Mouse (Mus musculus): ENCODE measurements around the gene Unk. TPM values are rescaled to one million over a fixed set of nuclear protein-coding genes. Genes with fewer than 3 reads are reported as not detected.

Gene Unk
- total and polyA plus RNA-seq, 2 experiments from 2014 or later = 26.7 to 55.1 TPM

- Histone ChIP-seq H3K9ac (replicated peaks; ENCODE audit: low read length, poor library complexity, severe bottlenecking) (no peak overlapping the region), H3K4me3 (ENCODE audit: low read depth, low read length) (no peak overlapping the region), H3K36me3 (ENCODE audit: insufficient read depth, low read length) (peaks cover 49% of the 10 kb centered on the region), H3K4me1 (ENCODE audit: insufficient read depth, low read length) (no peaks in the 10 kb centered on the region), H3K4me2 (ENCODE audit: low read depth, low read length, poor library complexity, severe bottlenecking) (no peak overlapping the region), H3K27ac (ENCODE audit: low read depth, low read length) (no peak overlapping the region), H3K9me3 (ENCODE audit: low read length) (no peaks in the 10 kb centered on the region), H3K27me3 (ENCODE audit: insufficient read depth, low read length) (no peaks in the 10 kb centered on the region)
- WGBS = 94% methylated on average over 13 of the region's 13 CpGs
- DNase-seq (ENCODE audit: low spot score) = no peak
- TF ChIP-seq CTCF (IDR thresholded peaks at IDR 0.05) = no peak
- ATAC-seq (ENCODE audit: low FRiP score) = no peak
Observed at GRCm38 (mm10) chr11:116061641-116062415, 31.7 kb downstream of the Unk start.

DNA sequence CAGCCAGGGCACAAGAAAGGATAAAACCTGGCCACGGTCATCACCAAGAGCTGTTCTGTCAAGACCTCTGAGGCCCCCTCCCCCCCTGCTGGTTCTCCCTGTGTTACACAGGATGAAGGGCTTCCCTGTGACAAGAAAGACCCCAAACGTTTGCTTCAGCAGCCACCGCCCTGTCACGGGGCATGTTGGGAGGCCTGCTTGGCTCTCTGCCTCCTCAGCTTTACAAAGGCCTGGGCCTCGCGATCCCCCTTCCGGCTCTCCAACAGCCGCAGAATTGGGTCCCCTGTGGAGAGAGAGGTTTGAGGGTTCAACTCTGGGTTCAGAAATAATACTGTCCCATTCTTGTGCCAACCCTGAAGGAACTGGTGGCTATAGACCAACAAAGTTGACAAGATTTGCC lies 32.4 kb downstream of the Unk start:
- no peak for TF ChIP-seq CTCF (IDR thresholded peaks at IDR 0.05)
- H3K4me1 ChIP-seq (ENCODE audit: insufficient read depth, low read length) = no peaks in the 10 kb centered on the region
- peaks cover 44% of the 10 kb centered on the region for H3K36me3 ChIP-seq (ENCODE audit: insufficient read depth, low read length)
- H3K27ac ChIP-seq (ENCODE audit: low read depth, low read length) = no peak overlapping the region
- 51% methylated on average over 8 of the region's 8 CpGs for WGBS
- no peaks in the 10 kb centered on the region for H3K9me3 ChIP-seq (ENCODE audit: low read length)
- H3K9ac ChIP-seq (replicated peaks; ENCODE audit: low read length, poor library complexity, severe bottlenecking) = no peak overlapping the region
- no peak overlapping the region for H3K4me3 ChIP-seq (ENCODE audit: low read depth, low read length)
- H3K27me3 ChIP-seq (ENCODE audit: insufficient read depth, low read length) = no peaks in the 10 kb centered on the region
- DNase-seq (ENCODE audit: low spot score) (no peak), ATAC-seq (ENCODE audit: low FRiP score) (no peak)
- H3K4me2 ChIP-seq (ENCODE audit: low read depth, low read length, poor library complexity, severe bottlenecking) = no peak overlapping the region

DNA sequence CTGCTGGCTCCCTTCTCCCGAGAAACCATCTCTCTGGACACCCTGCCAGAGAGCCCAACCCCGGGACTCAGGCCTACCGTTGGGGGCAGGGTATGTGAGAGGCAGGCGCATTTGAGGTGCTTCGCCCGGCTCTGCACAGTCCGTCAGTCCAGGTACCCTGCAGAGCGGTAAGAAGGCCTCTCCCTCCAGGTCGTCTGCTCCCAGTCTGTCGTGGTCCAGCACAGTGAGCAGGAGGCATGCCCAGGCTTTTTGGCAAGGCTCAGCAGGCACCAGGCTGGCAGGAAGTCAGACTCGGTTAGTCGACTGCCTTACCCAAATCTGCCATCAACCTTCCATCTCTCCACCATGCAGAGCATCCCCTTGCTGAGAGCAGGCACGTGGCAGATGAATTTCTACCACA lies 33.4 kb downstream of the Unk start:
- peak; percentile 44 for DNase-seq (ENCODE audit: low spot score)
- WGBS = 64% methylated on average over 13 of the region's 13 CpGs
- H3K4me3 ChIP-seq (ENCODE audit: low read depth, low read length) = no peak overlapping the region
- H3K9ac ChIP-seq (replicated peaks; ENCODE audit: low read length, poor library complexity, severe bottlenecking) = 0 out of 2 replicates have a peak overlapping the region, but pooled peaks have one; percentile 19
- no peak overlapping the region for H3K27ac ChIP-seq (ENCODE audit: low read depth, low read length)
- H3K9me3 ChIP-seq (ENCODE audit: low read length) = no peaks in the 10 kb centered on the region
- H3K4me1 ChIP-seq (ENCODE audit: insufficient read depth, low read length) = no peaks in the 10 kb centered on the region
- no peaks in the 10 kb centered on the region for H3K27me3 ChIP-seq (ENCODE audit: insufficient read depth, low read length)
- ATAC-seq (ENCODE audit: low FRiP score) = no peak
- TF ChIP-seq CTCF (IDR thresholded peaks at IDR 0.05) = no peak
- no peak overlapping the region for H3K4me2 ChIP-seq (ENCODE audit: low read depth, low read length, poor library complexity, severe bottlenecking)
- peaks cover 34% of the 10 kb centered on the region for H3K36me3 ChIP-seq (ENCODE audit: insufficient read depth, low read length)

DNA sequence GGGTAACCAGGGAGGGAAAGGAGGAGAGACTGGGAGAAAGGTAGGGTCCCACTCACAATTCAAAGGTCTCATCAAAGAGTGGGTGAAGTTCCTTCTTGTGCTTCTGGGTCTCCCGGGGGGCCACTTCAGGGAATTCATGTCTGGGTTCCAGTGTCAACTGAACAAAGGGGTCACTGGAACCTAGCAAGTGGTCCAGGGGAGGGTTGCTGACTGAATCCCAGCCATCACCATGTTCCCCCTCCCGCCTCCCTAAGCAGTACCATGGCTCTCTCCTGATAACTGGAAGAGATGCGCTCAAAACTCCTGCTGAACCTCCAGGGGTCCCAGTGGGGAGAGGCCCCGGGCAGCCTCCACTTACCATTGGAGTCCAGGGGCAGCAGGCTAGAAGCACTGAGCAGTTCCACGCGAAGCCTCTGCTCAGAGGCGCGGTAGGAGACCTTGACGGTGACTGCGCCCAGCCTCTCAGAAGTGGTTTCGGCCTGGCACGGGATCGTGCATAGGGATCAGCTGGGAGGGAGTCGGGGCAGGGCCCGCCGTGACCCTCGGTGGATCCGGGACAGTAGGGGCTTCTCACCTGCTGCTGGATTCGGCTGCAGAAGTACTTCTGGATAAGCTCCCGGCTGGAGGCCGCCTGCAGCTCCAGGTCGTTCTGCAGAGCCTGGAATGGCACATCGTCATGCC lies 34.2 kb downstream of the Unk start:
- ATAC-seq (ENCODE audit: low FRiP score) (no peak), DNase-seq (ENCODE audit: low spot score) (no peak)
- Histone ChIP-seq H3K4me1 (ENCODE audit: insufficient read depth, low read length) (no peaks in the 10 kb centered on the region), H3K9ac (replicated peaks; ENCODE audit: low read length, poor library complexity, severe bottlenecking) (no peak overlapping the region), H3K27me3 (ENCODE audit: insufficient read depth, low read length) (no peaks in the 10 kb centered on the region), H3K9me3 (ENCODE audit: low read length) (no peaks in the 10 kb centered on the region), H3K27ac (ENCODE audit: low read depth, low read length) (no peak overlapping the region), H3K4me3 (ENCODE audit: low read depth, low read length) (no peak overlapping the region), H3K4me2 (ENCODE audit: low read depth, low read length, poor library complexity, severe bottlenecking) (no peak overlapping the region), H3K36me3 (ENCODE audit: insufficient read depth, low read length) (peaks cover 26% of the 10 kb centered on the region)
- WGBS = 68% methylated on average over 23 of the region's 23 CpGs
- TF ChIP-seq CTCF (IDR thresholded peaks at IDR 0.05) = no peak

GRCm38 (mm10) chr11:116065345-116065744 lies 35.2 kb downstream of the Unk start:
- no peak for ATAC-seq (ENCODE audit: low FRiP score)
- no peak overlapping the region for H3K9ac ChIP-seq (replicated peaks; ENCODE audit: low read length, poor library complexity, severe bottlenecking)
- no peak overlapping the region for H3K4me3 ChIP-seq (ENCODE audit: low read depth, low read length)
- DNase-seq (ENCODE audit: low spot score) = no peak
- H3K27me3 ChIP-seq (ENCODE audit: insufficient read depth, low read length) = no peaks in the 10 kb centered on the region
- no peak overlapping the region for H3K27ac ChIP-seq (ENCODE audit: low read depth, low read length)
- no peak overlapping the region for H3K4me2 ChIP-seq (ENCODE audit: low read depth, low read length, poor library complexity, severe bottlenecking)
- no peaks in the 10 kb centered on the region for H3K4me1 ChIP-seq (ENCODE audit: insufficient read depth, low read length)
- peaks cover 16% of the 10 kb centered on the region for H3K36me3 ChIP-seq (ENCODE audit: insufficient read depth, low read length)
- no peak for TF ChIP-seq CTCF (IDR thresholded peaks at IDR 0.05)
- WGBS = 91% methylated on average over 12 of the region's 12 CpGs
- H3K9me3 ChIP-seq (ENCODE audit: low read length) = no peaks in the 10 kb centered on the region

- peak; percentile 48 for TF ChIP-seq CTCF (IDR thresholded peaks at IDR 0.05)
- WGBS = 71% methylated on average over 5 of the region's 5 CpGs
Observed at GRCm38 (mm10) chr11:116071510-116071909, 41.4 kb downstream of the Unk start.

More at GRCm38 (mm10) chr11:116071510-116071909, 41.4 kb downstream of the Unk start:
- no peaks in the 10 kb centered on the region for H3K4me1 ChIP-seq (ENCODE audit: insufficient read depth, low read length)
- DNase-seq (ENCODE audit: low spot score) (no peak), ATAC-seq (ENCODE audit: low FRiP score) (no peak)
- no peaks in the 10 kb centered on the region for H3K36me3 ChIP-seq (ENCODE audit: insufficient read depth, low read length)
- H3K9ac ChIP-seq (replicated peaks; ENCODE audit: low read length, poor library complexity, severe bottlenecking) = no peak overlapping the region
- H3K4me2 ChIP-seq (ENCODE audit: low read depth, low read length, poor library complexity, severe bottlenecking) = no peak overlapping the region
- no peaks in the 10 kb centered on the region for H3K9me3 ChIP-seq (ENCODE audit: low read length)
- no peak overlapping the region for H3K27ac ChIP-seq (ENCODE audit: low read depth, low read length)
- H3K4me3 ChIP-seq (ENCODE audit: low read depth, low read length) = no peak overlapping the region
- no peaks in the 10 kb centered on the region for H3K27me3 ChIP-seq (ENCODE audit: insufficient read depth, low read length)
